Mouse (Mus musculus) myocyte (in vitro differentiated cells): ENCODE results near the gene Gpr55. TPM values are rescaled to one million over a fixed set of nuclear protein-coding genes. Genes with fewer than 3 reads are reported as not detected.
"Not testable (repeated sequence)": the region's sequence is repeated elsewhere in the genome, so short reads cannot be mapped to it uniquely, and the experiment has no call there.

Experiments
- H3K27me3 ChIP-seq: one replicate; pipeline ENCODE4 v1.6.1; 2011; ENCODE audit not compliant: control insufficient read depth, insufficient read depth, insufficient read length
- H3K36me3 ChIP-seq: one replicate; pipeline ENCODE4 v1.6.1; 2011; ENCODE audit not compliant: control insufficient read depth, insufficient read depth
- H3K4me2 ChIP-seq: one replicate; pipeline ENCODE4 v1.6.1; 2011; ENCODE audit warnings: low read depth, control low read depth
- H3K4me3 ChIP-seq: one replicate; pipeline ENCODE4 v1.5.1; 2011; ENCODE audit warnings: mild to moderate bottlenecking, control low read depth, moderate library complexity
- H3K79me2 ChIP-seq: one replicate; pipeline ENCODE4 v1.6.1; 2011; ENCODE audit not compliant: control insufficient read depth, insufficient read depth
- H3ac ChIP-seq: one replicate; pipeline ENCODE4 v1.6.1; 2011; ENCODE audit not compliant: control insufficient read depth, insufficient read length
- CEBPB ChIP-seq: IDR thresholded peaks from 2 replicates; pipeline ENCODE4 v1.6.1; 2011; ENCODE audit warnings: mild to moderate bottlenecking, moderate library complexity; ENCODE audit not compliant: poor library complexity, insufficient read depth, severe bottlenecking
- E2F4 ChIP-seq: IDR thresholded peaks from one replicate; pipeline ENCODE4 v1.6.1; 2011; ENCODE audit warnings: mild to moderate bottlenecking, control low read depth, moderate library complexity; ENCODE audit not compliant: insufficient read depth
- MAX ChIP-seq: IDR thresholded peaks from one replicate; pipeline ENCODE4 v1.6.1; 2011; ENCODE audit warnings: low read depth, mild to moderate bottlenecking, control low read depth
- MYOD1 ChIP-seq, 3 experiments: IDR thresholded peaks; one replicate each; pipeline ENCODE4 v1.6.1; 2011; ENCODE audit warnings: control low read depth in 2 of 3, low read depth in 2 of 3, mild to moderate bottlenecking in 2 of 3, moderate library complexity in 1 of 3; ENCODE audit not compliant: insufficient read length in 2 of 3, control insufficient read depth in 1 of 3
- MYOG ChIP-seq, 3 experiments: IDR thresholded peaks; one replicate each; pipeline ENCODE4 v1.6.1; 2011; ENCODE audit warnings: control low read depth in 2 of 3, low read depth in 2 of 3, mild to moderate bottlenecking in 2 of 3; ENCODE audit not compliant: insufficient read length in 2 of 3, control insufficient read depth in 1 of 3, insufficient read depth in 1 of 3
- POLR2A ChIP-seq: IDR thresholded peaks from one replicate; pipeline ENCODE4 v1.6.1; 2011; ENCODE audit warnings: low read depth, mild to moderate bottlenecking, control low read depth, moderate library complexity; ENCODE audit not compliant: insufficient read length
- POLR2AphosphoS2 ChIP-seq: IDR thresholded peaks from one replicate; pipeline ENCODE4 v1.6.1; 2011; ENCODE audit warnings: low read depth, control low read depth; ENCODE audit not compliant: insufficient read length
- REST ChIP-seq: IDR thresholded peaks from one replicate; pipeline ENCODE4 v1.6.1; 2011; ENCODE audit warnings: mild to moderate bottlenecking, control low read depth, moderate library complexity; ENCODE audit not compliant: insufficient read depth, insufficient read length
- SRF ChIP-seq: IDR thresholded peaks from one replicate; pipeline ENCODE4 v1.6.1; 2011; ENCODE audit warnings: low read depth; ENCODE audit not compliant: control insufficient read depth, insufficient read length
- TCF12 ChIP-seq: IDR thresholded peaks from one replicate; pipeline ENCODE4 v1.6.1; 2011; ENCODE audit warnings: mild to moderate bottlenecking, control low read depth; ENCODE audit not compliant: poor library complexity, insufficient read depth, severe bottlenecking
- TCF3 ChIP-seq: IDR thresholded peaks from one replicate; pipeline ENCODE4 v1.6.1; 2011; ENCODE audit warnings: low read depth, control low read depth; ENCODE audit not compliant: insufficient read length
- USF1 ChIP-seq: IDR thresholded peaks from one replicate; pipeline ENCODE4 v1.6.1; 2011; ENCODE audit warnings: low read depth, mild to moderate bottlenecking, control low read depth, moderate library complexity
- polyA plus RNA-seq: library from polyadenylated mRNA; unstranded; fragments of >200 nt; fragmentation: generic; extraction: Trizol; gene quantifications from one replicate; pipeline ENCODE4 v1.2.1, GENCODE M21; 2012; ENCODE audit warnings: missing spikeins

Gene Gpr55
- polyA plus RNA-seq, 1 experiment, result not detected

- H3K4me2 ChIP-seq, result no peak overlapping the region
- TF ChIP-seq TCF3 (no peak), POLR2AphosphoS2 (no peak), MYOD1 (IDR thresholded peaks at IDR 0.05; ENCODE audit: control insufficient read depth in 1 of 3, insufficient read length in 2 of 3, low read depth in 2 of 3) (no peak), CEBPB (no peak), SRF (no peak), USF1 (no peak), MYOG (IDR thresholded peaks at IDR 0.05; ENCODE audit: control insufficient read depth in 1 of 3, insufficient read depth in 1 of 3, insufficient read length in 2 of 3, low read depth in 2 of 3) (no peak), TCF12 (no peak), REST (no peak), POLR2A (no peak), E2F4 (no peak), MAX (no peak)
- no peak overlapping the region for H3K4me3 ChIP-seq
- peaks cover 19% of the 10 kb centered on the region for H3K27me3 ChIP-seq
- no peak overlapping the region for H3ac ChIP-seq
- no peaks in the 10 kb centered on the region for H3K36me3 ChIP-seq
- H3K79me2 ChIP-seq, result no peaks in the 10 kb centered on the region
These were observed 39.2 kb upstream of the Gpr55 start for GRCm38 (mm10) chr1:85999853-86000570.

GRCm38 (mm10) chr1:85998012-85998411 lies 37.2 kb upstream of the Gpr55 start:
- Histone ChIP-seq H3ac (no peak overlapping the region), H3K27me3 (peaks cover 18% of the 10 kb centered on the region), H3K4me3 (no peak overlapping the region), H3K79me2 (no peaks in the 10 kb centered on the region), H3K4me2 (no peak overlapping the region), H3K36me3 (no peaks in the 10 kb centered on the region)
- TF ChIP-seq POLR2AphosphoS2 (no peak), CEBPB (no peak), MAX (no peak), REST (no peak)

- H3K4me3 ChIP-seq, result no peak overlapping the region
- peaks cover 10% of the 10 kb centered on the region for H3K27me3 ChIP-seq
- no peak overlapping the region for H3ac ChIP-seq
- H3K79me2 ChIP-seq, result no peaks in the 10 kb centered on the region
- H3K36me3 ChIP-seq, result no peaks in the 10 kb centered on the region
- no peak for TF ChIP-seq TCF3
- no peak for TF ChIP-seq POLR2A
- no peak for TF ChIP-seq SRF
- no peak for TF ChIP-seq MYOD1 (IDR thresholded peaks at IDR 0.05; ENCODE audit: control insufficient read depth in 1 of 3, insufficient read length in 2 of 3, low read depth in 2 of 3)
- no peak for TF ChIP-seq CEBPB
- TF ChIP-seq MYOG (IDR thresholded peaks at IDR 0.05; ENCODE audit: control insufficient read depth in 1 of 3, insufficient read depth in 1 of 3, insufficient read length in 2 of 3, low read depth in 2 of 3), result no peak
- TF ChIP-seq POLR2AphosphoS2, result no peak
- TF ChIP-seq REST, result no peak
- H3K4me2 ChIP-seq, result no peak overlapping the region
These were observed 36.4 kb upstream of the Gpr55 start for GRCm38 (mm10) chr1:85997221-85997620.

GRCm38 (mm10) chr1:85993541-85993940 lies 32.7 kb upstream of the Gpr55 start:
- H3K79me2 ChIP-seq, result no peaks in the 10 kb centered on the region
- no peak overlapping the region for H3K4me3 ChIP-seq
- H3ac ChIP-seq, result no peak overlapping the region
- peaks cover 3% of the 10 kb centered on the region for H3K27me3 ChIP-seq
- TF ChIP-seq E2F4 (no peak), POLR2A (no peak), MAX (no peak), TCF3 (no peak), CEBPB (no peak), MYOD1 (IDR thresholded peaks at IDR 0.05; ENCODE audit: control insufficient read depth in 1 of 3, insufficient read length in 2 of 3, low read depth in 2 of 3) (no peak), TCF12 (no peak), MYOG (IDR thresholded peaks at IDR 0.05; ENCODE audit: control insufficient read depth in 1 of 3, insufficient read depth in 1 of 3, insufficient read length in 2 of 3, low read depth in 2 of 3) (no peak)
- H3K4me2 ChIP-seq, result no peak overlapping the region
- no peaks in the 10 kb centered on the region for H3K36me3 ChIP-seq

- TF ChIP-seq MYOG (IDR thresholded peaks at IDR 0.05; ENCODE audit: control insufficient read depth in 1 of 3, insufficient read depth in 1 of 3, insufficient read length in 2 of 3, low read depth in 2 of 3) (no peak), POLR2A (no peak), E2F4 (no peak), MAX (no peak), CEBPB (no peak), MYOD1 (IDR thresholded peaks at IDR 0.05; ENCODE audit: control insufficient read depth in 1 of 3, insufficient read length in 2 of 3, low read depth in 2 of 3) (no peak), REST (no peak), USF1 (no peak), POLR2AphosphoS2 (no peak), TCF3 (no peak), TCF12 (no peak), SRF (no peak)
- Histone ChIP-seq H3K36me3 (no peaks in the 10 kb centered on the region), H3K4me2 (no peak overlapping the region), H3K4me3 (no peak overlapping the region), H3K27me3 (peaks cover 3% of the 10 kb centered on the region), H3ac (no peak overlapping the region), H3K79me2 (no peaks in the 10 kb centered on the region)
These were observed 31.4 kb upstream of the Gpr55 start for GRCm38 (mm10) chr1:85992175-85992574.

DNA sequence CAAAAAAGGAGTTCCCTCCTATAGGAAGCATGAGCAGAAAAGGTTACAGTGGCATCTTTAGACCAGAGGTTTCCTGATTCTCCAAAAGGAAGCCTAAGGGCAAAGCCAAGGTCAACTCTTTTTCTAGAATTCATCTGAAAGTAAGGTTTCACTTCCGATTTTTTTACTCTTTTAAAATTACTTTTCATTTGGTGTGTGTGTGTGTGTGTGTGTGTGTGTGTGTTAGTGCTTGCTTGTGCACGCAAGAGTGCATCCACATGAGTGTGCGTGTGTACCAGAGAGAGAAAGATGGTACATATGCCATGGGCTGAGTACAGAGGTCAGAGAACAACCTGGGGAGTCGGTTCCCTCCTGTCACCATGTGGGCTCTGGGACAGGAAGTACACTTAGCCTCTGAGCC lies 28.1 kb upstream of the Gpr55 start:
- not testable (repeated sequence) for H3K4me3 ChIP-seq, H3K4me2 ChIP-seq, H3K79me2 ChIP-seq

More for the DNA sequence above, 28.1 kb upstream of the Gpr55 start:
- H3ac ChIP-seq, H3K36me3 ChIP-seq: not testable (repeated sequence)
- H3K27me3 ChIP-seq, result peaks cover 12% of the 10 kb centered on the region
